Mouse (Mus musculus) small intestine, adult 2 months (tissue): ENCODE results near the gene Serpina10.

ENCODE experiments used
- CTCF ChIP-seq: fragments of 200-500 bp; IDR thresholded peaks from 2 replicates; pipeline ENCODE4 v1.5.1; 2012; ENCODE audit warnings: low read depth, mild to moderate bottlenecking, control low read depth, inconsistent platforms, low read length, moderate library complexity, mixed read lengths; ENCODE audit not compliant: insufficient replicate concordance, insufficient read length; ENCODE audit errors: extremely low read depth
- POLR2A ChIP-seq: fragments of 200-500 bp; IDR thresholded peaks from 2 replicates; pipeline ENCODE4 v1.6.1; 2012; ENCODE audit warnings: low read depth, mild to moderate bottlenecking, control low read depth, inconsistent platforms, low read length, moderate library complexity

DNA sequence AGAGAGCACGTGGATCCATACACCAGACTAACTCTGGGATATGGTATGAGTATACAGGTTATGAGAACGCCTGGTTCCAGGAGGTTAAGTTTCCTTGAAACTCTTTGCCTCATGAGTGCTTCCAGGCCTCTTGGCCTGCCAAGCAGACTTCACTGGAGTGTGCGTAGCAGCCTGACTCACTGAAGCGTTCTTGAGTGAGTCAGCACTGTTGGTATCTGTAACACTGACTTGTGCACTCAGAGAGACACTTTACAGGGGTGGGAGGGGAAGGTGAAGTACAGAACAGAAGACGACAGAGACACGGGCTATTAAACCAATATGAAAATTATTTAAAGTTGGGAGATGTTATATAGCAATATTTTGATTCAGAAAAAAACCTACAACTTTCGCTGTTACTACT is 66.1 kb downstream of the Serpina10 start:
- TF ChIP-seq CTCF (no peak), POLR2A (no peak)
